Mouse (Mus musculus) limb, embryonic 12.5 days (tissue): ENCODE results near the gene Abl2. TPM values are rescaled to one million over a fixed set of nuclear protein-coding genes. Genes with fewer than 3 reads are reported as not detected.

ENCODE experiments used
- ATAC-seq: fragments of 200-750 bp; cut with Nextera tagmentation; 2 replicates; pipeline ENCODE4 v1.8.0; 2017; ENCODE audit warnings: low read depth, moderate TSS enrichment; ENCODE audit not compliant: insufficient number of reproducible peaks, insufficient read depth, low FRiP score, low TSS enrichment
- H3K27ac ChIP-seq: fragments of 300-500 bp; sonication (generic); 2 replicates; pipeline ENCODE4 v1.5.1; 2016; ENCODE audit warnings: mild to moderate bottlenecking, moderate library complexity
- H3K27me3 ChIP-seq: fragments of 300-500 bp; sonication (generic); 2 replicates; pipeline ENCODE4 v1.6.1; 2016; ENCODE audit warnings: mild to moderate bottlenecking, moderate library complexity
- H3K36me3 ChIP-seq: fragments of 300-500 bp; sonication (generic); 2 replicates; pipeline ENCODE4 v1.6.1; 2016; ENCODE audit warnings: mild to moderate bottlenecking, moderate library complexity
- H3K4me1 ChIP-seq: fragments of 300-500 bp; sonication (generic); replicated peaks from 2 replicates; pipeline ENCODE4 v1.6.1; 2016
- H3K4me2 ChIP-seq: fragments of 300-500 bp; sonication (generic); 2 replicates; pipeline ENCODE4 v1.6.1; 2016; ENCODE audit warnings: mild to moderate bottlenecking, moderate library complexity
- H3K4me3 ChIP-seq: fragments of 300-500 bp; sonication (generic); replicated peaks from 2 replicates; pipeline ENCODE4 v1.5.1; 2016; ENCODE audit warnings: mild to moderate bottlenecking
- H3K9ac ChIP-seq: fragments of 300-500 bp; sonication (generic); replicated peaks from 2 replicates; pipeline ENCODE4 v1.6.1; 2016; ENCODE audit warnings: mild to moderate bottlenecking, moderate library complexity
- H3K9me3 ChIP-seq: fragments of 300-500 bp; sonication (generic); 2 replicates; pipeline ENCODE4 v1.6.1; 2016; ENCODE audit warnings: mild to moderate bottlenecking, moderate library complexity
- WGBS: fragments of 180-500 bp; shearing (Covaris S2); methylation state at CpG from one replicate; pipeline ENCODE4 v1.1.7; 2016; 5-methylcytosine and 5-hydroxymethylcytosine counted together
- polyA plus RNA-seq: library from polyadenylated mRNA; unstranded; fragments of >200 nt; fragmentation: Nextera tagmentation; extraction: Ambion mirVana; gene quantifications from 2 replicates; pipeline ENCODE4 v1.2.1, GENCODE M21; 2016

The Abl2 gene
- polyA plus RNA-seq, 1 experiment from 2014 or later, result 6.0 TPM

GRCm38 (mm10) chr1:156672720-156673475, 114.3 kb downstream of the Abl2 start:
- H3K27me3 ChIP-seq, result peaks cover 10% of the 10 kb centered on the region; the same call in 1 of the 2 replicates
- H3K9ac ChIP-seq, result peak overlapping the region; percentile 66
- peak overlapping the region; percentile 99 for H3K4me2 ChIP-seq
- H3K4me3 ChIP-seq, result peak overlapping the region; percentile 60
- ATAC-seq, result no peak
- H3K27ac ChIP-seq, result no peak overlapping the region
- no peaks in the 10 kb centered on the region for H3K9me3 ChIP-seq
- WGBS, result 7% methylated on average over 14 of the region's 14 CpGs
- H3K36me3 ChIP-seq, result no peaks in the 10 kb centered on the region
- H3K4me1 ChIP-seq, result peaks cover 38% of the 10 kb centered on the region

GRCm38 (mm10) chr1:156673476-156674194, 115.0 kb downstream of the Abl2 start:
- Histone ChIP-seq H3K27me3 (peaks cover 10% of the 10 kb centered on the region; the same call in 1 of the 2 replicates), H3K9ac (peak overlapping the region; percentile 66), H3K4me2 (peak overlapping the region; percentile 99), H3K4me1 (peaks cover 33% of the 10 kb centered on the region), H3K4me3 (peak overlapping the region; percentile 60), H3K9me3 (no peaks in the 10 kb centered on the region), H3K27ac (0 out of 2 replicates have a peak overlapping the region, but pooled peaks have one; percentile 29), H3K36me3 (no peaks in the 10 kb centered on the region)
- ATAC-seq, result 0 out of 2 replicates have a peak, but pooled peaks have one; percentile 16
- 2% methylated on average over 29 of the region's 29 CpGs for WGBS

DNA sequence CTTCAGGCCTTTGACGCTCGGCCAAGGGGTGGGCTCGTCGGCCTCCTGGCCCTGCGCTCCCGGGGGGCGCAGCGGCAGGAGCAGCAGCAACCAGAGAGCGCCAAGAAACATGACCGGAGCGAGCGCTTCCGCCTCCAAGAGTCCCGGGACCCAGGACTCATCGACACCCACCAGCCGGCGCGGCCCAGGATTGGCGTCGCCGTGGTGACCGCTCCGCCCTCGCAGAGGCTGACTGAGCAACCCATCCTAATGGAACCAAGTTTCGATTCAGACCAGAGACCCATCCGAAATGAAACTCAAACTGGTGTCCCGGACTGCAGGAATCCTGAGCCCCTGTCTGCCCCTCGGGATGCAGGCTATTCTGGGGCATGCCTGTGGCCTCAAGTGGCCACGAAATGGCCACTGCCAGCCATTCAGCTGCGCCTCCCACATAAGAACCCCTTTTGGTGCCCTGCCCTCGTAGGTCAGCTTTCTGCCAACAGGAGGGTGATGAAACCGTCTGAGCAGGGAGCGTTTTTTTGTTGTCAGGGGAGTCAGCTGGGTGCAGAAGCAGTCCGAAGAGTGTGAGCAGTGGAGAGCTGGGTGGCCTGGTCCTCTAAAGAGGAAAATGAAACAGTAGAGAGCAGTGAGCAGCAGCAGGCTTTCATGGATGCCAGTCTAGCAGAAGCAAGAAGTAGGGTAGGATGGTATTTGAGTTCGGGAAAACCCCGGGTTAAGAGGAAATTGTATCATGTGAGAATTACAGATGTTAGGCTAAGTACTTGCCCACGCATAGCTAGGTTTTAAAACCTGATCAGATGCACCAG, 115.8 kb downstream of the Abl2 start, which contains the start of gene Tor3a:
Gene Tor3a (minus strand): TSS at position 162 of the 806 bp plus-strand sequence.
- Histone ChIP-seq H3K27me3 (peaks cover 10% of the 10 kb centered on the region; the same call in 1 of the 2 replicates), H3K4me1 (peaks cover 26% of the 10 kb centered on the region), H3K9me3 (no peaks in the 10 kb centered on the region), H3K9ac (peak within 1 kb of the TSS; percentile 66), H3K4me3 (peak within 1 kb of the TSS; percentile 60), H3K27ac (0 out of 2 replicates have a peak within 1 kb of the TSS, but pooled peaks have one; percentile 29), H3K36me3 (peaks cover under 1% of the 10 kb centered on the region; the same call in 1 of the 2 replicates), H3K4me2 (peak within 1 kb of the TSS; percentile 99)
- peak; percentile 64; the same call in 1 of the 2 replicates for ATAC-seq
- WGBS, result 7% methylated on average over 37 of the region's 37 CpGs

- H3K9me3 ChIP-seq, result no peaks in the 10 kb centered on the region
- peaks cover 16% of the 10 kb centered on the region for H3K36me3 ChIP-seq
- peaks cover 20% of the 10 kb centered on the region for H3K4me1 ChIP-seq
- H3K27ac ChIP-seq, result no peak overlapping the region
- H3K9ac ChIP-seq, result no peak overlapping the region
- peaks cover 10% of the 10 kb centered on the region; the same call in 1 of the 2 replicates for H3K27me3 ChIP-seq
- no peak for ATAC-seq
- WGBS, result 39% methylated on average over 12 of the region's 12 CpGs
- no peak overlapping the region for H3K4me2 ChIP-seq
- no peak overlapping the region for H3K4me3 ChIP-seq
Observed at GRCm38 (mm10) chr1:156676171-156676570, 117.6 kb downstream of the Abl2 start.

DNA sequence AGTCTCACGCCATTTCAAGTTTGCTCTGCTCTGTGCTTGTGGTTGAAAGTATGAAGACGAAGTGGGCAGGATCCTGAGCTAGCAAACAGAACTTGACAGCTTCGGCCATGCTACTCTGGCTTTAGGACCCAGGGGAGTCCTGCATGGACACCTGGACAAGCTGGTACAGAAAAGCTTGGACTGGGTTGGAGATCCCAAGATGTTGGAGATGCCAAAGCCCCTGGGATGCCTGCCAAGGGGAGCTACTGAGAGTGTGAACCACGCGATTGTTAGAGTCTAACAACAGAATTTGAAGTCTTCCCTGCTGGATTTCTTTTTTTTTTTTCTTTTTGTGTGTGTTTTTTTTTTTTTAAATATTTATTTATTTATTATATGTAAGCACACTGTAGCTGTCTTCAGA, 118.0 kb downstream of the Abl2 start:
- Histone ChIP-seq H3K4me2 (no peak overlapping the region), H3K27me3 (peaks cover 10% of the 10 kb centered on the region; the same call in 1 of the 2 replicates), H3K4me1 (peaks cover 20% of the 10 kb centered on the region), H3K36me3 (peaks cover 20% of the 10 kb centered on the region), H3K4me3 (no peak overlapping the region), H3K27ac (no peak overlapping the region), H3K9ac (no peak overlapping the region), H3K9me3 (no peaks in the 10 kb centered on the region)
- no peak for ATAC-seq
- 86% methylated on average over 5 of the region's 5 CpGs for WGBS

GRCm38 (mm10) chr1:156677230-156677629, 118.6 kb downstream of the Abl2 start:
- no peak overlapping the region for H3K9ac ChIP-seq
- no peak overlapping the region for H3K4me2 ChIP-seq
- H3K9me3 ChIP-seq, result no peaks in the 10 kb centered on the region
- peaks cover 20% of the 10 kb centered on the region for H3K4me1 ChIP-seq
- H3K27ac ChIP-seq, result no peak overlapping the region
- WGBS, result 80% methylated on average over 3 of the region's 3 CpGs
- H3K4me3 ChIP-seq, result no peak overlapping the region
- H3K27me3 ChIP-seq, result peaks cover 10% of the 10 kb centered on the region; the same call in 1 of the 2 replicates
- no peak for ATAC-seq
- peaks cover 23% of the 10 kb centered on the region for H3K36me3 ChIP-seq

DNA sequence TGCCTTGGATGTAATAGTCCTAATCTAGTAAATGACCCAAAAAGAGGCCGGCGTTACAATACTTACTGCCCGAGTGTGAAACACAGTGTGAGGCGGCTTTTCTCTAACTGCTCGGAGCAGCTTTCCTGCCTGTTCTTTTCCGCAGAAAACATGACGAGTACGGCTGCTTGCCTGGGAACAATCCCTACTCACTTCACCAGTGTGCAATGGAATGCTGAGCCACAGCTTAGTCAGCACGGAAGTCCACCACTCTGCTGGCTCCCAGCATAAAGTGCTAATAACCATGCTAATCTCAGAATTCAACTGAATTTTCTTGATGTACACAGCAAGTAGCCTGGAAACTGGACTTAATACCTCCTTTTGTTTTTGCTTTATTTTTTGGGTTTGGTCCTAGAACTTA, 121.0 kb downstream of the Abl2 start:
- 83% methylated on average over 9 of the region's 9 CpGs for WGBS
- Histone ChIP-seq H3K36me3 (peaks cover 42% of the 10 kb centered on the region), H3K9ac (no peak overlapping the region), H3K4me2 (no peak overlapping the region), H3K4me1 (peaks cover under 1% of the 10 kb centered on the region; the same call in 1 of the 2 replicates), H3K4me3 (no peak overlapping the region), H3K27me3 (no peaks in the 10 kb centered on the region), H3K27ac (no peak overlapping the region), H3K9me3 (no peaks in the 10 kb centered on the region)
- no peak for ATAC-seq

DNA sequence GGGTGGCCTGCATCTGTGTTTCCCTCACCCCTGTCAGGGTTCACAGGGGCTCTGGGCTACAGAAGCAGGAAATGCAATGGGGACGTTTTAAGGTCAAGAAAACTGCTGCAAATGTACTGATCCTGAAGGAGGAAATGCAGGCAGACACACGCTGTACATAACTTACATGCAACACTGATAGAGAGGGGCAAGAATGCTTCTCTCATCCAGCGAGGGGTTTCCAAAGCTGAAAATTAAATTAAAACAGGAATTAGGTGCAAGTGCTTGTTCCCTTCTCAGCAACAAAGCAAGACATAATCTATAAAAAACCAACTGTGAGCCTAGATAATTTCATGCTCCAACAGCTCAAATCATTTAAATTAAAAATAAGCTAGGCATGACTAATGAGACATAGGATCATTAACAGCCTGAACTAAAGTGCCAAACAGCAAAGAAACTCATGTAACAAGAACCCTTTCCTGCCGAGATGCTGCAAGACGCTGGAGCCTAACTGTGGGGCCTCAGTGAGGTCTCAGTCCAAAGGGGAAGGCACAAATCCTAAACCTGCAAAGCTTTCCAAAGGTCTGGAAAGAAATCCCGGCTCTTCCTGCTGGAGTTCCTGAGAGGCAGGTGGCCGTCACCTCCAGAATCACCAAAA, 127.6 kb downstream of the Abl2 start:
- 71% methylated on average over 7 of the region's 7 CpGs for WGBS
- Histone ChIP-seq H3K4me3 (no peak overlapping the region), H3K9me3 (no peaks in the 10 kb centered on the region), H3K27me3 (no peaks in the 10 kb centered on the region), H3K27ac (no peak overlapping the region), H3K4me2 (no peak overlapping the region), H3K9ac (no peak overlapping the region), H3K36me3 (peaks cover 85% of the 10 kb centered on the region), H3K4me1 (0 out of 2 replicates have a peak, but pooled peaks cover 5% of the 10 kb centered on the region)
- ATAC-seq, result no peak
